Mouse (Mus musculus) retina, embryonic 14.5 days (tissue): ENCODE data around the gene Pou2af1.

Experiments
- DNase-seq: peaks from one replicate; pipeline ENCODE4 v3.0.0-alpha.2; 2015; ENCODE audit warnings: low spot score

Pou2af1 gene

GRCm38 (mm10) chr9:51213023-51213728 is at the start of gene Pou2af1:
TSS of gene Pou2af1 (plus strand) at chr9:51213708.
- no peak for DNase-seq

- no peak for DNase-seq
Observed at GRCm38 (mm10) chr9:51163989-51164388, 49.5 kb upstream of the Pou2af1 start.

GRCm38 (mm10) chr9:51165312-51166180 is 48.0 kb upstream of the Pou2af1 start, which contains the start of gene Gm32742:
TSS of gene Gm32742 (minus strand) at chr9:51165517.
- DNase-seq: no peak

- no peak for DNase-seq
Observed at GRCm38 (mm10) chr9:51167954-51168353, 45.6 kb upstream of the Pou2af1 start.

GRCm38 (mm10) chr9:51168698-51169097 is 44.8 kb upstream of the Pou2af1 start:
- DNase-seq: no peak

GRCm38 (mm10) chr9:51169133-51169532 is 44.4 kb upstream of the Pou2af1 start:
- DNase-seq: no peak

- DNase-seq: no peak
Observed at GRCm38 (mm10) chr9:51170298-51170697, 43.2 kb upstream of the Pou2af1 start.

- DNase-seq: no peak
Observed at GRCm38 (mm10) chr9:51174890-51175464, 38.5 kb upstream of the Pou2af1 start.

- no peak for DNase-seq
Observed at GRCm38 (mm10) chr9:51175722-51176121, 37.8 kb upstream of the Pou2af1 start.

- no peak for DNase-seq
Observed at GRCm38 (mm10) chr9:51178297-51178696, 35.2 kb upstream of the Pou2af1 start.

GRCm38 (mm10) chr9:51180621-51181020 is 32.9 kb upstream of the Pou2af1 start:
- peak; percentile 15 for DNase-seq

GRCm38 (mm10) chr9:51182716-51183710 is 30.5 kb upstream of the Pou2af1 start:
- no peak for DNase-seq

- DNase-seq: no peak
Observed at GRCm38 (mm10) chr9:51185386-51185785, 28.1 kb upstream of the Pou2af1 start.

- no peak for DNase-seq
Observed at GRCm38 (mm10) chr9:51185871-51186270, 27.6 kb upstream of the Pou2af1 start.

- no peak for DNase-seq
Observed at GRCm38 (mm10) chr9:51190655-51191054, 22.9 kb upstream of the Pou2af1 start.

- DNase-seq: no peak
Observed at GRCm38 (mm10) chr9:51194790-51195189, 18.7 kb upstream of the Pou2af1 start.

- DNase-seq: no peak
Observed at GRCm38 (mm10) chr9:51208974-51209332, 4.6 kb upstream of the Pou2af1 start.

- no peak for DNase-seq
Observed at GRCm38 (mm10) chr9:51211191-51211590, 2.3 kb upstream of the Pou2af1 start.

- DNase-seq: no peak
Observed at GRCm38 (mm10) chr9:51213729-51214237, 275 bp downstream of the Pou2af1 start.

- DNase-seq: no peak
Observed at GRCm38 (mm10) chr9:51215311-51215710, 1.8 kb downstream of the Pou2af1 start.

GRCm38 (mm10) chr9:51215949-51216348 is 2.4 kb downstream of the Pou2af1 start:
- no peak for DNase-seq
